Mouse (Mus musculus): ENCODE results near the gene Uncx.

DNA sequence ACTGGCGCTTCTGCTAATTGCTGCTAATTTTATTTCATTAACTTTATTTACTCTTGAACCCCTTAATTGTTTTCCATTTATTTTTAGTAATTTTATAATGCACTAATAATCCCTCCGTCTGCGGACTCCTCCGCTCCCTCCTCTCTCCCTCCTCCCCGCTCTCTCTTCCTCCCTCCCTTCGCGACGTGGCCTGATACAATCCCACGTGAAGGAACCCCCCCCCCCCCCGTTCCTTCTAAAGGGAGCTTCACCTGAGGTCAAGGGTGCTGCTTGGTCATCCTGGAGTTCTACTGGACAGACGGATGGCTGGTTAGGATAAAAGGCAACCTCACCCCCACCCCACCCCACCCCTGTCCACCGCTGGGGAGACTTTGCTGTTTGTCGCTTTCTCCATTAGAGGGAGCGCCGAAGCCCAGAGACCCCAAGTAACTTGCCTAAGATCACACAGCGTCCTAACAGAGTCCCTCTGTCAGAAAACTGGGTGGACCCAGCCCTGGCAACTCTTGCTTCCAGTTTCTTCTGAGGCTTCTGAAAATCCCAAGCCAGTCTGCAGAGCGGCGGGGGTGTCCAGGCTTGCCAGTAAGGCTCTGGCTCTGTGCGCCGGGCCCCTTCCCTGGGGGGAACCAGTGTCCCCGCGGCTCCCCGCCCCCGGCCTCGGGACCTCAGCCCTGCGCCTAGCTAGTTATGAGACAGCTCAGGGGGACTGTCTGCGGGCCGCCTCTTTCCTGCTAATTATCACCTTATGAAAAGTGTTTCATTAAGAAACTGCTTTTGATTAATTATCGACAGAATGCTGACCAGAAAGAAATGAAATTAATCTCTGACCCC lies 10.4 kb downstream of the Uncx start:
- TF ChIP-seq CTCF (IDR thresholded peaks at IDR 0.05; ENCODE audit: low read depth) (no peak), EP300 (IDR thresholded peaks at IDR 0.05; ENCODE audit: low read depth) (no peak)

Data from liver, postnatal 0 days (tissue).